Mouse (Mus musculus) limb, embryonic 13.5 days (tissue): Measurements from ENCODE around the gene Ankrd66. TPM values are rescaled to one million over a fixed set of nuclear protein-coding genes. Genes with fewer than 3 reads are reported as not detected.
"Not testable (repeated sequence)": the region's sequence is repeated elsewhere in the genome, so short reads cannot be mapped to it uniquely, and the experiment has no call there.

Experiments used
- ATAC-seq: fragments of 200-750 bp; cut with Nextera tagmentation; 2 replicates; pipeline ENCODE4 v1.8.0; 2017; ENCODE audit warnings: low read depth, moderate number of reproducible peaks, moderate TSS enrichment; ENCODE audit not compliant: low FRiP score
- H3K27ac ChIP-seq: fragments of 300-500 bp; sonication (generic); 2 replicates; pipeline ENCODE4 v1.5.1; 2015; ENCODE audit warnings: inconsistent platforms, mild to moderate bottlenecking, moderate library complexity
- H3K27me3 ChIP-seq: fragments of 300-500 bp; sonication (generic); 2 replicates; pipeline ENCODE4 v1.6.1; 2015; ENCODE audit warnings: mild to moderate bottlenecking, inconsistent platforms
- H3K36me3 ChIP-seq: fragments of 300-500 bp; sonication (generic); 2 replicates; pipeline ENCODE4 v1.6.1; 2015; ENCODE audit warnings: inconsistent platforms, mild to moderate bottlenecking, moderate library complexity
- H3K4me1 ChIP-seq: fragments of 300-500 bp; sonication (generic); 2 replicates; pipeline ENCODE4 v1.6.1; 2015; ENCODE audit warnings: inconsistent platforms
- H3K4me2 ChIP-seq: fragments of 300-500 bp; sonication (generic); replicated peaks from 2 replicates; pipeline ENCODE4 v1.6.1; 2015; ENCODE audit warnings: inconsistent platforms, mild to moderate bottlenecking, moderate library complexity
- H3K4me3 ChIP-seq: fragments of 300-500 bp; sonication (generic); 2 replicates; pipeline ENCODE4 v1.5.1; 2015; ENCODE audit warnings: moderate library complexity, mild to moderate bottlenecking, inconsistent platforms
- H3K9ac ChIP-seq: fragments of 300-500 bp; sonication (generic); 2 replicates; pipeline ENCODE4 v1.6.1; 2015; ENCODE audit warnings: mild to moderate bottlenecking, inconsistent platforms
- H3K9me3 ChIP-seq: fragments of 300-500 bp; sonication (generic); 2 replicates; pipeline ENCODE4 v1.6.1; 2016; ENCODE audit warnings: inconsistent platforms
- WGBS: fragments of 180-500 bp; shearing (Covaris S2); methylation state at CpG from one replicate; pipeline ENCODE4 v1.1.7; 2015; 5-methylcytosine and 5-hydroxymethylcytosine counted together
- polyA plus RNA-seq: library from polyadenylated mRNA; unstranded; fragments of >200 nt; fragmentation: Nextera tagmentation; extraction: Ambion mirVana; gene quantifications from 2 replicates; pipeline ENCODE4 v1.2.1, GENCODE M21; 2015

Gene Ankrd66
- polyA plus RNA-seq, 1 experiment from 2014 or later, result 0.22 TPM

- 12% methylated on average over 12 of the region's 12 CpGs for WGBS
- Histone ChIP-seq H3K27me3 (no peaks in the 10 kb centered on the region), H3K4me3 (peak overlapping the region; percentile 50), H3K36me3 (no peaks in the 10 kb centered on the region), H3K9ac (0 out of 2 replicates have a peak overlapping the region, but pooled peaks have one; percentile 65), H3K9me3 (peaks cover 2% of the 10 kb centered on the region), H3K4me2 (peak overlapping the region; percentile 90), H3K4me1 (peaks cover 11% of the 10 kb centered on the region), H3K27ac (no peak overlapping the region)
- ATAC-seq, result 0 out of 2 replicates have a peak, but pooled peaks have one; percentile 31
Observed at GRCm38 (mm10) chr17:43567593-43567991, 24.2 kb upstream of the Ankrd66 start.

GRCm38 (mm10) chr17:43563192-43563987 is 20.0 kb upstream of the Ankrd66 start:
- Histone ChIP-seq H3K4me1 (peaks cover 6% of the 10 kb centered on the region), H3K27ac (no peak overlapping the region), H3K4me3 (no peak overlapping the region), H3K9ac (no peak overlapping the region), H3K9me3 (peaks cover 7% of the 10 kb centered on the region), H3K27me3 (no peaks in the 10 kb centered on the region), H3K4me2 (no peak overlapping the region), H3K36me3 (no peaks in the 10 kb centered on the region)
- ATAC-seq, result no peak
- 85% methylated on average over 7 of the region's 7 CpGs for WGBS

- ATAC-seq, result no peak
- peaks cover 7% of the 10 kb centered on the region for H3K9me3 ChIP-seq
- no peaks in the 10 kb centered on the region for H3K36me3 ChIP-seq
- no peaks in the 10 kb centered on the region for H3K4me1 ChIP-seq
- H3K4me2 ChIP-seq, result no peak overlapping the region
- H3K27me3 ChIP-seq, result no peaks in the 10 kb centered on the region
- no peak overlapping the region for H3K27ac ChIP-seq
- H3K4me3 ChIP-seq, result no peak overlapping the region
- 80% methylated on average over 3 of the region's 3 CpGs for WGBS
- no peak overlapping the region for H3K9ac ChIP-seq
Observed at GRCm38 (mm10) chr17:43558678-43559077, 15.2 kb upstream of the Ankrd66 start.

- no peak overlapping the region for H3K4me2 ChIP-seq
- 71% methylated on average over 6 of the region's 6 CpGs for WGBS
- no peak overlapping the region for H3K27ac ChIP-seq
- peaks cover 5% of the 10 kb centered on the region for H3K9me3 ChIP-seq
- H3K9ac ChIP-seq, result no peak overlapping the region
- no peak for ATAC-seq
- no peaks in the 10 kb centered on the region for H3K4me1 ChIP-seq
- H3K36me3 ChIP-seq, result no peaks in the 10 kb centered on the region
- H3K4me3 ChIP-seq, result no peak overlapping the region
- H3K27me3 ChIP-seq, result no peaks in the 10 kb centered on the region
Observed at GRCm38 (mm10) chr17:43557541-43558090, 14.2 kb upstream of the Ankrd66 start.

GRCm38 (mm10) chr17:43557104-43557503 is 13.7 kb upstream of the Ankrd66 start:
- Histone ChIP-seq H3K4me1 (no peaks in the 10 kb centered on the region), H3K4me3 (no peak overlapping the region), H3K9me3 (0 out of 2 replicates have a peak, but pooled peaks cover under 1% of the 10 kb centered on the region), H3K4me2 (no peak overlapping the region), H3K9ac (no peak overlapping the region), H3K27me3 (no peaks in the 10 kb centered on the region), H3K36me3 (no peaks in the 10 kb centered on the region), H3K27ac (no peak overlapping the region)
- no peak for ATAC-seq
- WGBS, result 85% methylated on average over 4 of the region's 4 CpGs

GRCm38 (mm10) chr17:43554516-43555403 is 11.3 kb upstream of the Ankrd66 start:
- Histone ChIP-seq H3K4me2 (no peak overlapping the region), H3K27ac (no peak overlapping the region), H3K9me3 (no peaks in the 10 kb centered on the region), H3K4me3 (no peak overlapping the region), H3K4me1 (no peaks in the 10 kb centered on the region), H3K27me3 (no peaks in the 10 kb centered on the region), H3K36me3 (no peaks in the 10 kb centered on the region), H3K9ac (no peak overlapping the region)
- ATAC-seq, result no peak
- WGBS, result 53% methylated on average over 12 of the region's 12 CpGs

GRCm38 (mm10) chr17:43551122-43551630 is 7.7 kb upstream of the Ankrd66 start:
- no peak for ATAC-seq
- Histone ChIP-seq H3K27ac (no peak overlapping the region), H3K4me2 (no peak overlapping the region), H3K4me1 (no peaks in the 10 kb centered on the region), H3K4me3 (no peak overlapping the region), H3K9ac (no peak overlapping the region), H3K27me3 (no peaks in the 10 kb centered on the region), H3K36me3 (no peaks in the 10 kb centered on the region), H3K9me3 (no peaks in the 10 kb centered on the region)
- WGBS, result 36% methylated on average over 3 of the region's 3 CpGs

GRCm38 (mm10) chr17:43544040-43544439 is 601 bp upstream of the Ankrd66 start:
- Histone ChIP-seq H3K9ac (no peak overlapping the region), H3K36me3 (no peaks in the 10 kb centered on the region), H3K27ac (no peak overlapping the region), H3K4me2 (no peak overlapping the region), H3K4me1 (no peaks in the 10 kb centered on the region), H3K4me3 (no peak overlapping the region), H3K27me3 (no peaks in the 10 kb centered on the region), H3K9me3 (no peaks in the 10 kb centered on the region)
- no peak for ATAC-seq
- 86% methylated on average over 4 of the region's 4 CpGs for WGBS

- no peak for ATAC-seq
- Histone ChIP-seq H3K4me3 (no peak overlapping the region), H3K4me2 (no peak overlapping the region), H3K36me3 (no peaks in the 10 kb centered on the region), H3K9ac (no peak overlapping the region), H3K9me3 (no peaks in the 10 kb centered on the region), H3K27ac (no peak overlapping the region), H3K27me3 (no peaks in the 10 kb centered on the region), H3K4me1 (peaks cover 9% of the 10 kb centered on the region; the same call in 1 of the 2 replicates)
- WGBS, result 88% methylated on average over 3 of the region's 3 CpGs
Observed at GRCm38 (mm10) chr17:43538767-43539166, 4.7 kb downstream of the Ankrd66 start.

GRCm38 (mm10) chr17:43536841-43537240 is 6.6 kb downstream of the Ankrd66 start:
- ATAC-seq, result not testable (repeated sequence)

GRCm38 (mm10) chr17:43534362-43535222 is 8.8 kb downstream of the Ankrd66 start:
- peaks cover 9% of the 10 kb centered on the region; the same call in 1 of the 2 replicates for H3K4me1 ChIP-seq
- H3K27me3 ChIP-seq, result no peaks in the 10 kb centered on the region
- peak overlapping the region; percentile 62 for H3K4me2 ChIP-seq
- peak; percentile 89 for ATAC-seq
- H3K4me3 ChIP-seq, result peak overlapping the region; percentile 35
- H3K27ac ChIP-seq, result peak overlapping the region; percentile 22; the same call in 1 of the 2 replicates
- no peaks in the 10 kb centered on the region for H3K36me3 ChIP-seq
- WGBS, result 17% methylated on average over 23 of the region's 23 CpGs
- H3K9ac ChIP-seq, result peak overlapping the region; percentile 50
- H3K9me3 ChIP-seq, result no peaks in the 10 kb centered on the region

More at GRCm38 (mm10) chr17:43536841-43537240, 6.6 kb downstream of the Ankrd66 start:
- 91% methylated on average over 6 of the region's 6 CpGs for WGBS
- H3K4me1 ChIP-seq, H3K9me3 ChIP-seq, H3K4me2 ChIP-seq, H3K27me3 ChIP-seq, H3K36me3 ChIP-seq, H3K9ac ChIP-seq, H3K27ac ChIP-seq, H3K4me3 ChIP-seq: not testable (repeated sequence)
